Mouse (Mus musculus): ENCODE results near the gene Il17rc.

The Il17rc gene

GRCm38 (mm10) chr6:113495071-113495675 is 23.9 kb downstream of the Il17rc start:
- no peak for DNase-seq (ENCODE audit: low spot score in 2 of 2)

GRCm38 (mm10) chr6:113499346-113499745 is 28.1 kb downstream of the Il17rc start:
- DNase-seq (ENCODE audit: low spot score in 2 of 2) = no peak

- peak; percentile 69 to 70 for DNase-seq (ENCODE audit: low spot score in 2 of 2)
Measured at GRCm38 (mm10) chr6:113501388-113502084, 30.3 kb downstream of the Il17rc start, which contains the start of gene Prrt3. Prrt3 (minus strand) TSS chr6:113501931.

- no peak for DNase-seq (ENCODE audit: low spot score in 2 of 2)
Measured at GRCm38 (mm10) chr6:113502801-113503200, 31.6 kb downstream of the Il17rc start.

GRCm38 (mm10) chr6:113505689-113506088 is 34.5 kb downstream of the Il17rc start:
- DNase-seq (ENCODE audit: low spot score in 2 of 2) = no peak

- DNase-seq (ENCODE audit: low spot score in 2 of 2) = no peak
Measured at GRCm38 (mm10) chr6:113507130-113507529, 35.9 kb downstream of the Il17rc start.

- no peak for DNase-seq (ENCODE audit: low spot score in 2 of 2)
Measured at GRCm38 (mm10) chr6:113508272-113508946, 37.2 kb downstream of the Il17rc start.

- DNase-seq (ENCODE audit: low spot score in 2 of 2) = no peak
Measured at GRCm38 (mm10) chr6:113508947-113509280, 37.7 kb downstream of the Il17rc start.

GRCm38 (mm10) chr6:113513944-113514343 is 42.7 kb downstream of the Il17rc start:
- no peak for DNase-seq (ENCODE audit: low spot score in 2 of 2)

GRCm38 (mm10) chr6:113514600-113514999 is 43.4 kb downstream of the Il17rc start:
- no peak for DNase-seq (ENCODE audit: low spot score in 2 of 2)

- DNase-seq (ENCODE audit: low spot score in 2 of 2) = no peak
Measured at GRCm38 (mm10) chr6:113517434-113518080, 46.3 kb downstream of the Il17rc start.

- no peak for DNase-seq (ENCODE audit: low spot score in 2 of 2)
Measured at GRCm38 (mm10) chr6:113522310-113522709, 51.1 kb downstream of the Il17rc start.

GRCm38 (mm10) chr6:113523420-113523819 is 52.2 kb downstream of the Il17rc start:
- no peak for DNase-seq (ENCODE audit: low spot score in 2 of 2)

GRCm38 (mm10) chr6:113530932-113531839 is 60.0 kb downstream of the Il17rc start, which contains the start of the genes Emc3 and Fancd2:
Emc3 (minus strand) TSS chr6:113531652.
Fancd2 (plus strand) TSS chr6:113531682.
- peak; percentile 84 to 94 for DNase-seq (ENCODE audit: low spot score in 2 of 2)

- no peak for DNase-seq (ENCODE audit: low spot score in 2 of 2)
Measured at GRCm38 (mm10) chr6:113531840-113532404, 60.7 kb downstream of the Il17rc start.

Data from frontal cortex, postnatal 14 days (tissue).